Mouse (Mus musculus) brown adipose tissue, adult 24 weeks (tissue): ENCODE results near the gene Noct. TPM values are rescaled to one million over a fixed set of nuclear protein-coding genes. Genes with fewer than 3 reads are reported as not detected.

Experiments used
- H3K27ac ChIP-seq: fragments of 200-500 bp; replicated peaks from 2 replicates; pipeline ENCODE4 v1.5.1; 2012; ENCODE audit warnings: low read depth, mild to moderate bottlenecking, low read length
- H3K4me1 ChIP-seq: fragments of 200-500 bp; 2 replicates; pipeline ENCODE4 v1.6.1; 2012; ENCODE audit warnings: low read length, mixed read lengths; ENCODE audit not compliant: control insufficient read depth, insufficient read depth, insufficient read length
- H3K4me3 ChIP-seq: fragments of 200-500 bp; 2 replicates; pipeline ENCODE4 v1.5.1; 2012; ENCODE audit warnings: low read depth, mild to moderate bottlenecking, low read length, moderate library complexity; ENCODE audit not compliant: insufficient read depth
- polyA plus RNA-seq: library from polyadenylated mRNA; stranded (reverse); fragments of >200 nt; gene quantifications from 2 replicates; pipeline ENCODE4 v1.2.4, GENCODE M21; 2012; ENCODE audit not compliant: missing spikeins, insufficient read depth, insufficient read length

The Noct gene
- polyA plus RNA-seq, 1 experiment = 38.8 TPM

DNA sequence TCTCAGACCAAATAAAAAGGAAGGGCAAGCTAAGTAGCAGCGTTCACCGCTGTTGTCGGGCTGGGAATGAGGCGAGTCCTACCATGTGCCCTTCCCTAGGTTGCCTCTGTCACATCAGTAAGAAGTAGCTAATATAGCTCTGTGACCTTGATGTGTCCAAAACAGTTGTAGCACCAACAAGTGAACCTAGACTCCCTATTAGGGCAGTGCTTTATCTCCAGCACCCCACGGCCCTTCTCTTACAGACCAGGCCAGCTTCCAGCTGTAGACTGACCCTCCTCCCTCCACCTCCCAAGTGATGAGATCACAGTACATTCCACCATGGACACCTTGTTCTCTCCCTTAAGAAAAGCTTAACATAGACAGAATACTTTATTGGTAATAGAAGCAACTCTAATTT is 33.8 kb downstream of the Noct start:
- H3K4me1 ChIP-seq = peaks cover 2% of the 10 kb centered on the region; the same call in 1 of the 2 replicates
- 0 out of 2 replicates have a peak overlapping the region, but pooled peaks have one; percentile 15 for H3K27ac ChIP-seq
- H3K4me3 ChIP-seq = no peak overlapping the region

DNA sequence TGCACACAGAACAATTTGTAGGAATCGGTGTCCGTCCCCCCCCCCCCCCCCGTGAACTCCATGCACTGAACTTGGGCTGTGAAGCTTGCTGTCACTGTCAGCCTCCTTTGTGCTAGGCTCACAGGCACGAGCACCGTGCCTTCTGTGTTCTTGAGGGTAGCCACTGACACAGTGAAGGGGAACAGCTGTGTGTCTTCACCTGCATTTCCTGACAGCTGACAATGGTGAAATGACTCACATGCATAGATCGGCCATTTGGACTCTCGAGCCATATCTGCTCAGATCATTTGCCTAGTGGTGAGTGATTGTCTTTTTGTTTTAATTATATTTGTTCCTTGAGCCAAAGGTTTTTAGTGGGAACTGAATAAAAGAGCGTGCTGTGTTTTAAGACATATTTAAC is 38.7 kb downstream of the Noct start:
- Histone ChIP-seq H3K4me1 (no peaks in the 10 kb centered on the region), H3K27ac (no peak overlapping the region), H3K4me3 (no peak overlapping the region)

DNA sequence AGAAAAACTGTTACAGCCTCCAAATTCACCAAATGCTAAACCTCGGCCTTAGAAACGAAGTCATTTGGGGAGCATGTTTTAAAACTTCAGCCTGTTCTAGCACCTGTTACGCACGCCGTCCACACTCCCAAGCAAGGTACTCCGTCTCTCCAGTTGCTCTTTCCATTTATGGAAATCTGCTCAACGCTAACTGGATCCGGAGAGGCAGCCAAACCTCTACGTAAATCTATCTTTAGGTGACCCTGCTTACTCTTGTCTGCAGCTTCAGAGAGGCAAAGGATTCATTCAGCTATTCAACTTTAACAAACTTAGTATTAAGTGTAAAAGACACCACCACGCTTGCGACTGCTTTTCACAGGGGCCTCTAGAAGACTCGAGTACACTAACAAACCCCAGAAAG is 44.2 kb downstream of the Noct start:
- peak overlapping the region; percentile 19; the same call in 1 of the 2 replicates for H3K27ac ChIP-seq
- peaks cover 11% of the 10 kb centered on the region; the same call in 1 of the 2 replicates for H3K4me1 ChIP-seq
- no peak overlapping the region for H3K4me3 ChIP-seq

DNA sequence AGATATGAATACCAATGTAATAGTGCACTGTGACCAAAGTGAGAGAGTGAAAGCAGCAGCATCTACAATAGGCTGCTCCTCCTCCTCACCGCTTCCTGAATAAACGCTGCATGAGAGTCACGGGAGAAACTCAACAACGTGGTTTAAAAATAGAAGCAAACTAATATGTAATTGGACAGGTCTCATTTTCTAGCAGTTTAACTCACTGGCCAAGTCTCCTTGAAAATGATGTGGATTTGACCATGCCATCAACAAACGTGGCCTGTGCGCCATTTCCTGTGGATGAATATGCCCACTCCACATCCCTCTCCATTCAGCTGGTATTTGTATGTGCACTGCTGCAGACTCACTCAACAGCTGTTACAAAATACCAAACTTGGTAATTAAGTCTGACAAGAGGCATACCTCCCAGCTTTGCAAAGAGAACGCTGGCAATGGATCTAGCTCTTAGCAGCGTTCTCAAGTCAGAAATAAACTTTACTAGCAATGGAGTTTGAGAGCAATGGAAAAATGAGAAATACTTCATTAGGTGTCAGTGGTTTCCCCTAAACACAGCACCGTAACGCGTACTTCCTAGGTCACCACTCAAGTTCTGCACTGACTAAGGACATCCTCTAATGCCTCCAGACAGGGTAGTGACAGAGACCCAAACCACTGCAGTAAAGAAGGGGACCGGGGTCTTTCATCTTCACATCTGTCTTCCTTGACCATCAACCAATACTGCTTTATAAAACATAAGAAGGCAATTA is 46.0 kb downstream of the Noct start:
- H3K4me1 ChIP-seq = peaks cover 11% of the 10 kb centered on the region; the same call in 1 of the 2 replicates
- no peak overlapping the region for H3K27ac ChIP-seq
- no peak overlapping the region for H3K4me3 ChIP-seq

DNA sequence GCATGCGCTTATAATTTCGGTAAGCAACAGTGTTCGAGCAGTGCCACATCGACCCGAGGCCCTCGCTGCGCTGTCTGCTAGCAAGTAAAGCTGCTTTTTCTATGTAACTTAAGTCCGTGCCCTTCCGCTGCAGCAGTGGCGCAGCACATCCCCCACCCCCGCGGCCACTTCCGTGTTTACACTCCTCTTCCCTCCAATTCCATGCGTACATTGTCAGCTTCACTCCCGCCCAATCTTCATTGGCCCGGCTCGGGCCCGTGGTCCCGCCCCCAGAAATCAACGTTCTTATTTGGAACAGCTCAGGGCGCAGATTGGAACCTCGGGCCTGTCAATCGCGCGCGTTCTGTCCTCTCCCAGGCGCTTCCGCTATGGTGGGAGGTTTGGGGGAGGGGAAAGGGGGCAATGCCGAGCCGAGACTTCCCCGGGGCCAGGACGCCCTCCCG is 51.7 kb downstream of the Noct start:
- Histone ChIP-seq H3K4me3 (peak overlapping the region; percentile 98), H3K4me1 (no peaks in the 10 kb centered on the region), H3K27ac (peak overlapping the region; percentile 54; the same call in 1 of the 2 replicates)

DNA sequence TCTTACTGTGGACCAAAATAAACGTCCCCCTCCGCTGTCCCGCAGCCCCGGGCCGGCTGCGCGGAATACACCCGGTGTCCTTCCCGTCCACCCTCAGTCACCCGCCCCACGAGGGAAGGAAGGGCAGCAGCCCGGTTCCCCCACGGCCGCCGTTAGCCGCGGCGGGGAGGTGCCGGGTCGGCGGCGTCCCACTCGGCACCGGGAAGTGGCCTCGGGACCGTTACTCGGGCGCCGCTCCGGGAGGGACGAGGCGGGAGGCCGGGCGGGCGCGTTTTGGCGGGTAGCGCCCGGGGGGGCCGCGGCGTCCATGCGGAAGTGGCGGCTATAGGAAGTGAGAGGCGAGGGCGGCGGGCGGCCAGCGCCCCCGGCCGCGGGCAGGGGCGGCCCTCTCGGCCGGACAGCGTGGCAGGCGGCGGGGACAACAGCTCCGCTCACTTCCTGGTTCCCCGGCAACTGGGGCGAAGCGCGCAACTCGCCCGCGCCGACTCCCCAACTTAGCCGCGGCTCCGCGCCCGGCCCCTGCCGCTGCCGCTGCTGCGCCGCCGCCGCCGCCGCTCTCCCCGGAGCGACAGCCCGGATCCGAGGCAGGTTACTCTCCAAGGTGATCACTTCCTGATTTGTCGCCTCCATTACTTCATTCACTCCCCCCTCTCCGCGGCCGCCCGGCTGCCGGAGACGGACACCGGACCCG is 52.3 kb downstream of the Noct start:
- Histone ChIP-seq H3K4me3 (peak overlapping the region; percentile 98), H3K4me1 (no peaks in the 10 kb centered on the region), H3K27ac (peak overlapping the region; percentile 87)

DNA sequence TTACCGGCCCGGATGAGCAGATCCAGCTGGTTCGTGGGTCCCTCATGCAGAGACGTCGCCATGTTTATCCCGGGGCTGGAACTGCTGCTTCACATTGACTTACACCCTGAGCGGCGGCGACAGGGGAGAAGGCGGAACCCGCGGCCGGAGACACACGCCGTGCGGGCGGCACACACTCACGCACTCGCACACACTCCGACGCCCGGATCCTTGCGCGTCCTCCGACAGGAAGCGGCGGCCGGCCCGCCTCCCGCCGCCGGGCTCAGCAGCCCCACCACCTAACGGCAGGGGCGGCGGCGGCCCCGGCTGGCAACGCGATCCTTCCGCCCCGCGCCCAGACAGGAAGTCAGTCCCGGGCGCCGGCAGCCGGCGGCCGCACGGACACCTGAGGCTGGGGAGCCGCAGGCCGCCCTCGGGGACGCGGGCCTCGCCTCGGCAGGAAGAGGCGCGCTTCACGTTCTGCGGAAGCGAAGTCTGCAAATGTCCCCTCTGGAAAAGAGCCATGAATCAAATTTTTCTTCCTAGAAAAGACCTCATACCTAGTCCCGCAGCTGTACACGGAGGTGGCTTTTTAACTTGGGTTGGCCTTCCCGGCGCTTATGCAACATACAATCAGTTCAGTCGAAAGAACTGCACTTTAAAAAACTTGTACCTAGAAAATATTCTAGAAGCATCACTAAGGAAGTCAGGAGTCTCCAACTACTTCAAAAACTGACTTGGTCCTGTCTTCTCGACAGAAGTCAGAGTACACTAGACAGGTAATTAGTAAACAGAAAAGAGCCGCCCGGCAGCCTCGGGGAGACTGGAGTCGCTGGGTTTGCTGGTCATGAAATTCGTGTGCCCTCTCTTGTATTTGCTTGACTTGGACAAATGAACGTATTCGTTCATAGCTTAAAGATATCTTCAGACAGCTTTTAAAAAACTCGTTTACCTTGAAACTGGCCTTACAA is 53.2 kb downstream of the Noct start:
- H3K4me3 ChIP-seq = peak overlapping the region; percentile 98
- no peaks in the 10 kb centered on the region for H3K4me1 ChIP-seq
- peak overlapping the region; percentile 87 for H3K27ac ChIP-seq

DNA sequence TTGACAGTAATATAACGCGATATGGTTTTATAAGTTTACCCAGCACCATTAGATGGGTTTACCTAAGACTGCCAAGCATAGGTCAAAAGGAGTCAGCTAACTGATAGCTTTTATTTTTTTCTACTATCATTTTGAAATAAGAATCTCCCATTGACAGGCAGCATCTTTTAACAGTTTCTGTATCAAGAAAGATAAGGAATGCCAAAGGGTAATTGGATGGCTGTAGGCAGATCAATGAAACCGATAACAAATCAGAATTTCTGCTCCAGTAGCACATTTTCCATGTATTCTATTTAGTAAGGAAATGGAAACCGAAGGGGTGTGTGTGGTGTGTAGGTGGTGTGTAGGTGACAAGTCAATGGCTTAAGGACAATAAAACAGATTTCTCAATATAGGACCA is 54.2 kb downstream of the Noct start:
- no peaks in the 10 kb centered on the region for H3K4me1 ChIP-seq
- H3K4me3 ChIP-seq = no peak overlapping the region
- H3K27ac ChIP-seq = no peak overlapping the region

DNA sequence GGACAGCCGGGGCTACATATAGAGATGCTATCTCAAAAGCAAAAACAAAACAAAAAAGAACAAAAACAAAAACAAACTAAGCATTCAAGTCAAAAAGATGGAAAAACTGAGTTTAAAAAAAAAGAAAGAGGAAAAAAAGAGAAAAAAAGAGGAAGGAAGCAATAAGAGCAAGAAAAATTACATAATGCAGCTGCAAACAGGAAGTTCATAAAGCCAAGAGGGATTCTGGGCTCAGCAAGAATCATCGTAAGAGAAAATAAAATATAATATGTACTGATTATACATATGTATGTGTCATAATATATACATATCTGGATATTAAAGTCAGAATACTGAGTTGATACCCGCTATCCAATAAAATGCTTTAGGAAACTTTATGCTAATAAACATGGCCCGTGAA is 57.5 kb downstream of the Noct start:
- H3K4me3 ChIP-seq = no peak overlapping the region
- H3K4me1 ChIP-seq = no peaks in the 10 kb centered on the region
- H3K27ac ChIP-seq = no peak overlapping the region

DNA sequence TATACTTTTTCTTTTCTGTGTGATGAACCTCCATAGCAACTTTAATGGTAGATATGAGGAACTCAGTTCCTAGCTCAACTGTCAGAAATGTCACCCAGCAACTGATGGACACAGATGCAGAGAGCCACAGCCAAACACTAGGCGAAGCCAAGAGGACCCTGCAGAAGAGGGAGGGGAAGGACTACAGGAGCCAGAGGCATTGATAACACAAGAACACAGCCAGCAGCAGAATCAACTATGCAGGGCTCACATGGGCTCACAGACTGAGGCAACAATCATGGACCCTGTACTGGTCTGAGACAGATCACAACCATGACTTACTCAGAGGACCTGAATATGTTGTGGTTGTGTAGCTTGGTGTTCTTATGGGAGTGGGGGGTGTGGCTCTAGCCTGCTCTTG is 60.1 kb downstream of the Noct start:
- H3K4me1 ChIP-seq = no peaks in the 10 kb centered on the region
- H3K27ac ChIP-seq = no peak overlapping the region
- no peak overlapping the region for H3K4me3 ChIP-seq

DNA sequence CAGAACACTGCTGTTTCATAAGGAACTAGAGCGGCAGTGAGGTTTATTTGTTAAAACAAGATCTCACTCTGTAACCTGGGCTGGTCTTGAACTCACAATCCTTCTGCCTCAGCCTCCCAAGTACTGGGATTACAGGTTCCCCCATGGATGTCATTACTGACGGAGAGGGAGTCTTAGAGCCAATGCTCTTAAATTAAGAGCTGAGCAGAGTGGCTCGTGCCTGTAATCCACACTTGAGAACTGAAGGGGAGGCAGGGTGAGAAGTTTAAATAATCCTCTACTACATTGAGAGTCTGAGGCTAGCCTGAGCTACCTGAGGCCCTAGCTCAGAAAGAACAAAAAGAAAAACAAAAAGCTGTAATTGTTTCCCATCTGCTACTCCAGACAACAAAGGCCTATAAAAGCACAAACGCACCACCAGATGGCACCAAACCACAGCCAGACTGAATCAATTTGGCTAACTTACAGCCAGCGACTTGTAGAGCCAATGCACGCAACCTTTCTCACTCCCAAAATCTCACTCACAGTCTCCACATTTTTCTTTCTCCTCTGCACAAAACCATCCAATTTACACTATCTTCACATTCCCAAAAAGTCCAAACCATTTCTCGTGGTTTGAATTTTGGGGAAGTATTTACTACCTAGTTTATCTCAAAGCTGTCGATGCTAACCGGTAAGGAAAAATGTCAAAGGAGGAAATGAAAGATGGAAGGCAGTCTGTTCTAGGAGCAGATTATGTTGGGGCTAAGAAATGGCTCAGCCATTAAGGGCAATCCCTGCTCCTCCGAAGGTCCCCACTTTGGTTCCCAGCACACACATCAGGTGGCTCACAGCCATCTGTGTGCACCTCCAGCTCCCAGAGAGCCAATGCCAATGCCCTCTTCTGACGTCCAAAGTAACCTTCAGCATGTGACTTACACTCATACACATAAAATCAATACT is 64.9 kb downstream of the Noct start:
- Histone ChIP-seq H3K4me1 (no peaks in the 10 kb centered on the region), H3K4me3 (no peak overlapping the region), H3K27ac (no peak overlapping the region)

DNA sequence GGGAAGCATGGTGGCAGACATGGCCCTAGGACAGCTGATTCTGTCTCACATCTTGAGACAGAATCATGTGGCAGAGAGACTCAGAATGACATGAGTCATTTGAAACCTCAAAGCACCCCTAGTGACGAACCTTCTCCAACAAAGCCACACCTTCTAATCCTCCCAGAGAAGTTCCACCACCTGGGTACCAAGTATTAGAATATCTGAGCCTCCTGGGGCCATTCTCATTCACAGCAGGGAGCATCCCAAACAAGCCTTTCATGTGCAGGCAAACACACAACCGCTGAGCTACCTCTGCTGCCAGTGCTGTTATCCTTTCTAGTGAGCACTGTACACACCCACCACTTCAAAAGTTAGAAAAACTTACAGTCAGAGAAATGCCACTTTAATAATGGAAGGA is 70.0 kb downstream of the Noct start:
- Histone ChIP-seq H3K27ac (no peak overlapping the region), H3K4me1 (no peaks in the 10 kb centered on the region), H3K4me3 (no peak overlapping the region)

DNA sequence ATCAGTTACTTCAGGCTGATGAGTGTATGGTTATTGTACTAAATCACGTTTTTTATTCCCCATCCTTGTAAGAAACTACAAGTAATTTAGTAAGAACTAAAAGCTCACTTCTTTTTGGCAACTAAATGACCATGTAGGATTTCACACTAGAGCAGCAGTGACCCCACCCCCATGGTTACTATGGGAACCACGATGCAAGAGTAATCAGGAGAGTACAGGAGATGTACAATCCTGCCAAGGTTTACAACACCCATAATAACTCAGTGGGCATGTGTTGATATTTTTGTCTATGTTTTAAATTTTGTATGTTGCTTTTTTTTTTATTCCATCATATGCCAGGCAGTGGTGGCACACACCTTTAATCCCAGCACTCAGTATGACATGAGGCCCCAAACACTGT is 71.0 kb downstream of the Noct start:
- no peak overlapping the region for H3K4me3 ChIP-seq
- H3K4me1 ChIP-seq = no peaks in the 10 kb centered on the region
- no peak overlapping the region for H3K27ac ChIP-seq

DNA sequence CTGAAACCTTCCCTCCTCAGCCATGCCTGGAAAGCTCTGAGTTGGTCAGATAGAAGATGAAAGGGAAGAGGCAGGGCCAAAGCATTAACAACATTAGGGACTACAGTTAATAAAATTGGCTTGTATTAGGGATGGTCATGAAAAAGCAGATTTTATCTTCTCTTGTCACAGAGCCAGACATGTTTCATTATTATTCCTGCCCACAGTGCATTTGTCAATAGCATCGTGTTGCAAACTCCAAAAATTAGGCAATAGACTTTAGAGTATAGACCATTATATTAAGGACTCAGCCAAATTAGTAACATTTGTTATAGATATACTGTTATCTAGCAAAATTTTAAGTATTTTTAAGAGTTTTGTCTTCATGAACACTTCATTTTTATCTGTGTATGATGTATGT is 72.5 kb downstream of the Noct start:
- Histone ChIP-seq H3K4me1 (peaks cover 3% of the 10 kb centered on the region), H3K27ac (no peak overlapping the region), H3K4me3 (no peak overlapping the region)
